Mouse (Mus musculus) stomach, postnatal 0 days (tissue): ENCODE measurements around the gene Col9a1.

Experiments
- CTCF ChIP-seq: IDR thresholded peaks from 2 replicates; pipeline ENCODE4 v1.5.1; 2016; ENCODE audit warnings: antibody characterized with exemption, low read depth, mild to moderate bottlenecking, moderate library complexity
- EP300 ChIP-seq: optimal IDR thresholded peaks from 2 replicates; pipeline ENCODE3; 2016; ENCODE audit warnings: antibody characterized with exemption

GRCm38 (mm10) chr1:24171205-24171866 is 6.1 kb upstream of the Col9a1 start:
- TF ChIP-seq EP300, result no peak
- TF ChIP-seq CTCF, result peak; percentile 88
